Mouse (Mus musculus): Measurements from ENCODE around the gene Hsh2d. TPM values are rescaled to one million over a fixed set of nuclear protein-coding genes. Genes with fewer than 3 reads are reported as not detected.
A peak's percentile ranks its signal among the peaks of the same experiment; 100 is the strongest.

Gene Hsh2d
- 0.29 TPM in 1 of 2 replicates, not detected in the other for polyA plus RNA-seq (2012; ENCODE audit: insufficient read depth, insufficient read length, missing spikeins)

- Histone ChIP-seq H3K4me1 (ENCODE audit: control insufficient read depth, insufficient read depth, low read length) (no peaks in the 10 kb centered on the region), H3K4me3 (ENCODE audit: insufficient read depth, low read length) (no peak within 1 kb of the TSS), H3K27ac (ENCODE audit: insufficient read depth, low read depth, low read length) (no peak within 1 kb of the TSS)
- TF ChIP-seq POLR2A (IDR thresholded peaks at IDR 0.05; ENCODE audit: borderline replicate concordance, low read depth, low read length) (no peak), CTCF (IDR thresholded peaks at IDR 0.05; ENCODE audit: low read depth, low read length) (no peak)
These were observed at the start of gene Hsh2d for GRCm38 (mm10) chr8:72189417-72190214. TSS of gene Hsh2d (plus strand) at chr8:72189638.

DNA sequence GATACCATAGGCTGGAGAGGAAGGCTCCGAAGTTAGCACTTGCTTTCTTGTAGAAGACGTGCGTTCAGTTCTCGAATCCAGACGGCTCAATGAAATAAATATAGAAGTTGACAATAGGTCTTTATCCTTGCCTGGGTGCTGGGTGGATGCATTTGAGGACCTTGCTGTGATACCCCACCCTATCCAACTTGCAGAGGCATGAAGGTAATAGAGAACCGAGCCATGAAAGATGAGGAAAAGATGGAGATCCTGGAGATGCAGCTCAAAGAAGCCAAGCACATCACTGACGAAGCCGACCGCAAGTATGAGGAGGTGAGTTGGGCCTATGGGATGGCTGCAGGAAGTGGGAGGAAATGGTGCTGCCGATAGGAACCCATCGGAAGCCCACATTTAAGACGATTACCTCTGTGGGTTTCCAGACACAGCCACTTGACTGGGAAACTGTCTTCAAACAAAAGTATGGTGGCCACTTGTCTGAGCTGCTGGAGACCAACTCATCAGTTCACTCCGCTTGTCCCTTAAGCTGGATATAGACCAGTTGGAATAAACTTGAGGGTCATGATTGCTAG, 46.1 kb upstream of the Hsh2d start:
- no peak for TF ChIP-seq CTCF (IDR thresholded peaks at IDR 0.05; ENCODE audit: low read depth, low read length)
- no peak for TF ChIP-seq POLR2A (IDR thresholded peaks at IDR 0.05; ENCODE audit: borderline replicate concordance, low read depth, low read length)
- H3K4me3 ChIP-seq (ENCODE audit: insufficient read depth, low read length) = no peak overlapping the region
- peaks cover 40% of the 10 kb centered on the region for H3K4me1 ChIP-seq (ENCODE audit: control insufficient read depth, insufficient read depth, low read length)
- H3K27ac ChIP-seq (ENCODE audit: insufficient read depth, low read depth, low read length) = peak overlapping the region; percentile 73; the same call in 1 of the 2 replicates

DNA sequence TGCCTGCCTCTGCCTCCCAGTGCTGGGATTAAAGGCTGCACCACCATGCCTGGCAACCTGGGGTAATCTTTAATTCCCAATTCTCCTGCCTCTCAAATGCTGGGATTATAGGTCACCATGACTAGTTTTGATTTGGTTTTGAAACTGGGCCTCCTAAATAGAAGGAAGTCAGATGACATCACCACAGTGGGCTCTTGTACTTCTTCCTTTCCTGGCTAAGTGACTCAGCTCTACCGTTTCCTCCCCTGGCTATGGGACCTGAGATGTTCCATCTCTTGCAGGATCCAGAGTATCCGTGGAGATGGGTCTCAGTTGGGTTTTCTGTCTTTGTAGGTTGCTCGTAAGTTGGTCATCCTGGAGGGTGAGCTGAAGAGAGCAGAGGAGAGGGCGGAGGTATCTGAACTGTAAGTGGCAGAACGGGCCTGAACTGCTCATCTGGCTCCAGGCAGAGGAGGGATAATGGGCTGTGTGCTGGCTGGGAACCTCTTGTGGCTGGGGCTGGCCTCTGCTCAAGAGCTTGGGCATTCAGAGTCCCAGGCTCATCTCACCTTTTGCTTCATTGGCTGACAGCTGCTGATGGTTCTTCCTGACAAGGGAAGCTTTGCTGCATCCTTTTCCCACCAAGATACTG, 45.0 kb upstream of the Hsh2d start:
- H3K4me1 ChIP-seq (ENCODE audit: control insufficient read depth, insufficient read depth, low read length) = peaks cover 40% of the 10 kb centered on the region
- no peak overlapping the region for H3K4me3 ChIP-seq (ENCODE audit: insufficient read depth, low read length)
- peak overlapping the region; percentile 73 for H3K27ac ChIP-seq (ENCODE audit: insufficient read depth, low read depth, low read length)
- no peak for TF ChIP-seq CTCF (IDR thresholded peaks at IDR 0.05; ENCODE audit: low read depth, low read length)
- no peak for TF ChIP-seq POLR2A (IDR thresholded peaks at IDR 0.05; ENCODE audit: borderline replicate concordance, low read depth, low read length)

GRCm38 (mm10) chr8:72145511-72145910, 43.9 kb upstream of the Hsh2d start:
- peaks cover 39% of the 10 kb centered on the region for H3K4me1 ChIP-seq (ENCODE audit: control insufficient read depth, insufficient read depth, low read length)
- H3K4me3 ChIP-seq (ENCODE audit: insufficient read depth, low read length) = no peak overlapping the region
- no peak for TF ChIP-seq CTCF (IDR thresholded peaks at IDR 0.05; ENCODE audit: low read depth, low read length)
- TF ChIP-seq POLR2A (IDR thresholded peaks at IDR 0.05; ENCODE audit: borderline replicate concordance, low read depth, low read length) = no peak
- H3K27ac ChIP-seq (ENCODE audit: insufficient read depth, low read depth, low read length) = peak overlapping the region; percentile 37

DNA sequence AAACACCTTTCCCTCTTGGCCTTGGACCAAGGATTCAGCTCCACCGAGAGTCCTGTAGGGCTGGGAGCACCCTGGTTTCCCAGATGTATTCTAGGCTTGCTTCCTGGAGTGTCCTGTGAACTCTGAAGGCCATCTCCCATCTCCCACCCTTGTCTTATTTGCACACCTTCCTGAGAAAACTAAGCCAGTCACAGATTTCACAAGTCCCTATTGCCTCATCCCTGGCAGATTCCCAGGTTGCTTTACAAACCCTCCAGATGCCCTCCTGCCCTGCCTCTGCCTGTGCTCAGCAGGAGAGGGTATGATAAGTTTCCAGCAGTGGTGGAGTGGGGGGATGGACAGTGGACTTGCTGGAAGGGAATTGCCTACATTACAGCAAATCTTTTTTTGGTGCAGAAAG, 43.4 kb upstream of the Hsh2d start:
- peaks cover 42% of the 10 kb centered on the region for H3K4me1 ChIP-seq (ENCODE audit: control insufficient read depth, insufficient read depth, low read length)
- H3K4me3 ChIP-seq (ENCODE audit: insufficient read depth, low read length) = no peak overlapping the region
- TF ChIP-seq CTCF (IDR thresholded peaks at IDR 0.05; ENCODE audit: low read depth, low read length) (no peak), POLR2A (IDR thresholded peaks at IDR 0.05; ENCODE audit: borderline replicate concordance, low read depth, low read length) (no peak)
- peak overlapping the region; percentile 19; the same call in 1 of the 2 replicates for H3K27ac ChIP-seq (ENCODE audit: insufficient read depth, low read depth, low read length)

GRCm38 (mm10) chr8:72146556-72146955, 42.9 kb upstream of the Hsh2d start:
- Histone ChIP-seq H3K4me3 (ENCODE audit: insufficient read depth, low read length) (no peak overlapping the region), H3K4me1 (ENCODE audit: control insufficient read depth, insufficient read depth, low read length) (peaks cover 47% of the 10 kb centered on the region), H3K27ac (ENCODE audit: insufficient read depth, low read depth, low read length) (no peak overlapping the region)
- TF ChIP-seq CTCF (IDR thresholded peaks at IDR 0.05; ENCODE audit: low read depth, low read length) (no peak), POLR2A (IDR thresholded peaks at IDR 0.05; ENCODE audit: borderline replicate concordance, low read depth, low read length) (no peak)

DNA sequence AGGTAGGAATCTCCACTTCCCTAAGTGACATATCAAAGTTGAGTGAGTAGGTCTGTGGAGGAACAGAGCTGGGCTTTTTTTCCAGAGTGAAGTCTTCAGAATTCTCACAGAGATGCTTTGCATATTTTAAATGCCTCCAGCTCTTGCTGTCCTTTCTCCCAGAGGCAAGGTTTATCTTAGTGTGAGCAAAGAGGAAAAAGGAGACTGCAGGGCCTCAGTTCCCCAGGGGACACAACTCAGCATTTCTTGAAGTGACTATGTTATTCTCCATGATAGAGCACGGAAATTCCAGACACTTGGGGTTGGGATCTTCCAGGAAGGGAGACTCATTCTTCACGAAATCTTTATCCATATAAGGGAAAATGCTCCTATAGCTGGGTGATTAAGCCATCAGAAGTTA, 42.2 kb upstream of the Hsh2d start:
- no peak overlapping the region for H3K4me3 ChIP-seq (ENCODE audit: insufficient read depth, low read length)
- H3K27ac ChIP-seq (ENCODE audit: insufficient read depth, low read depth, low read length) = no peak overlapping the region
- TF ChIP-seq POLR2A (IDR thresholded peaks at IDR 0.05; ENCODE audit: borderline replicate concordance, low read depth, low read length) = no peak
- no peak for TF ChIP-seq CTCF (IDR thresholded peaks at IDR 0.05; ENCODE audit: low read depth, low read length)
- peaks cover 51% of the 10 kb centered on the region for H3K4me1 ChIP-seq (ENCODE audit: control insufficient read depth, insufficient read depth, low read length)

- Histone ChIP-seq H3K27ac (ENCODE audit: insufficient read depth, low read depth, low read length) (no peak overlapping the region), H3K4me3 (ENCODE audit: insufficient read depth, low read length) (no peak overlapping the region), H3K4me1 (ENCODE audit: control insufficient read depth, insufficient read depth, low read length) (peaks cover 56% of the 10 kb centered on the region)
- TF ChIP-seq CTCF (IDR thresholded peaks at IDR 0.05; ENCODE audit: low read depth, low read length) = no peak
- no peak for TF ChIP-seq POLR2A (IDR thresholded peaks at IDR 0.05; ENCODE audit: borderline replicate concordance, low read depth, low read length)
These were observed 40.4 kb upstream of the Hsh2d start for GRCm38 (mm10) chr8:72149056-72149455.

- H3K4me1 ChIP-seq (ENCODE audit: control insufficient read depth, insufficient read depth, low read length) = peaks cover 43% of the 10 kb centered on the region
- H3K4me3 ChIP-seq (ENCODE audit: insufficient read depth, low read length) = no peak overlapping the region
- peak overlapping the region; percentile 48 for H3K27ac ChIP-seq (ENCODE audit: insufficient read depth, low read depth, low read length)
- no peak for TF ChIP-seq CTCF (IDR thresholded peaks at IDR 0.05; ENCODE audit: low read depth, low read length)
- no peak for TF ChIP-seq POLR2A (IDR thresholded peaks at IDR 0.05; ENCODE audit: borderline replicate concordance, low read depth, low read length)
These were observed 37.9 kb upstream of the Hsh2d start for GRCm38 (mm10) chr8:72151418-72152078.
